Mouse (Mus musculus): ENCODE data around the gene Gm525. TPM values are rescaled to one million over a fixed set of nuclear protein-coding genes. Genes with fewer than 3 reads are reported as not detected.
A peak's percentile ranks its signal among the peaks of the same experiment; 100 is the strongest.

The Gm525 gene
- total and polyA plus RNA-seq, 3 experiments, result 0.34 TPM; not detected in 2

DNA sequence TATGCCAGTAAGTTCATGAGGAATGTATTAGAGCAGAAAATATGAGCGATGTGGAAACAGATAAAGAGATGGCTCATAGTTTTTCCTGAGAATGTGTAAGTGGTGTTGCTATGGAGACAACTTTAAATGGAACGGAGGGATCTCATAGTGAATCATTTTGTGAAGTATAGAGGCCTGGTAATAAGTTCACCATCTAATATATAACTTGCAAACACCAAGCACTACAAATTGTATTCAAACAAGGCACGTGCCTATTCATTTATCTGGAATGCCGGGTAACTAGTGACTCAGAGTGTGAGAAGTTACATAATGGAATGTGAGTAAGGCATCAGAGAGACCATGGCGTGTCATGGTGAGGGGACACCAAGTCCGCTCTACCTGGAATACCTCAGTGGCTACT is 35.1 kb upstream of the Gm525 start:
- Histone ChIP-seq H3K4me1 (ENCODE audit: control insufficient read depth in 1 of 2, insufficient read depth in 2 of 2) (0 out of 4 replicates have a peak, but pooled peaks cover 0 to 2% of the 10 kb centered on the region in 2 experiments), H3K4me3 (replicated peaks in 1 of 3; ENCODE audit: low read depth in 2 of 3, low read length in 2 of 3, poor library complexity in 1 of 3) (no peak overlapping the region), H3K27me3 (replicated peaks) (no peaks in the 10 kb centered on the region), H3K27ac (ENCODE audit: insufficient read depth, low read depth) (no peak overlapping the region), H3K4me2 (ENCODE audit: insufficient read depth, low read depth, poor library complexity, severe bottlenecking) (no peak overlapping the region), H3K9ac (ENCODE audit: insufficient read depth, low read depth) (no peak overlapping the region), H3K9me3 (replicated peaks; ENCODE audit: low read length) (no peaks in the 10 kb centered on the region), H3K36me3 (replicated peaks in 1 of 2; ENCODE audit: control insufficient read depth in 1 of 2, insufficient read depth in 1 of 2, low read length in 1 of 2) (peaks cover 26 to 70% of the 10 kb centered on the region in 2 experiments), H3K79me2 (replicated peaks; ENCODE audit: control insufficient read depth, extremely low read depth, insufficient read depth, poor library complexity, severe bottlenecking) (no peaks in the 10 kb centered on the region)
- TF ChIP-seq MXI1 (IDR thresholded peaks at IDR 0.05; ENCODE audit: low read depth, low read length) (no peak), USF1 (IDR thresholded peaks at IDR 0.05; ENCODE audit: low read depth, low read length) (no peak), EP300 (IDR thresholded peaks at IDR 0.05; ENCODE audit: low read length) (no peak), MAZ (IDR thresholded peaks at IDR 0.05; ENCODE audit: low read depth, low read length) (no peak), PAX5 (IDR thresholded peaks at IDR 0.05; ENCODE audit: low read length) (no peak), ZKSCAN1 (IDR thresholded peaks at IDR 0.05; ENCODE audit: borderline replicate concordance, low read depth, low read length) (no peak), POLR2AphosphoS2 (IDR thresholded peaks at IDR 0.05; ENCODE audit: low read depth, low read length) (no peak), RCOR1 (conservative IDR thresholded peaks at IDR 0.05; ENCODE audit: low read depth, low read length) (no peak), USF2 (conservative IDR thresholded peaks at IDR 0.05; ENCODE audit: low read depth, low read length) (no peak), MAX (IDR thresholded peaks at IDR 0.05; ENCODE audit: low read length) (no peak), ELF1 (IDR thresholded peaks at IDR 0.05; ENCODE audit: low read depth, low read length) (no peak), BHLHE40 (IDR thresholded peaks at IDR 0.05; ENCODE audit: low read depth, low read length) (no peak)
- in situ Hi-C loops (cut with MboI; ENCODE audit: low pct_ligation_motif_present, low pct_unique_long_range_greater_than_20kb, low sequenced_read_pairs) (loop anchor here (5.0 to 10.0 kb wide), 2 partner anchors 36 to 54 kb away; no protein-coding TSS in a partner anchor), dilution Hi-C loops (cut with MboI; ENCODE audit: extremely low pct_ligation_motif_present, extremely low pct_unique_long_range_greater_than_20kb, low sequenced_read_pairs) (no loop called here)
- DNase-seq (ENCODE audit: extremely low read depth), result no peak

DNA sequence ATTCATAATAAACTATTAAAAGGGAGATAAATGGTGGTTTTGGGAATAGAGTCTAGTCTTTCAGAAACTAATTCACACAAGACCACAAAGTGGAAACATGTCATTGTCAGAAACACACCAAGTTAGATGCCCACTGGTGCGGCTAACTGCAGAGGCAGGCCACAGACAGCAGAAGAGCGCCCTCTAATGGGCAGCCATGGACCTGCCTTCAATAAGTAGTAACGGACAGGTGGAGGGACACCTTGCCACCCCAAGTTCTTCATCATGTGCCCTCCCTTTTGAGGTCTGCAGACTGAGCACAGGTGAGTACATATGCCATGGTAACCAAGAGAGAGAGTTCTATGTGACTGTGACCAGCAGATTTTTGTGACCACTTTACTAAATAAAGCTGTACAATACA is 34.3 kb upstream of the Gm525 start:
- DNase-seq (ENCODE audit: extremely low read depth), result peak; percentile 74
- in situ Hi-C loops (cut with MboI; ENCODE audit: low pct_ligation_motif_present, low pct_unique_long_range_greater_than_20kb, low sequenced_read_pairs), result loop anchor here (5.0 to 10.0 kb wide), 2 partner anchors 37 to 55 kb away; no protein-coding TSS in a partner anchor
- Histone ChIP-seq H3K4me3 (replicated peaks in 1 of 3; ENCODE audit: low read depth in 2 of 3, low read length in 2 of 3, poor library complexity in 1 of 3) (no peak overlapping the region), H3K4me2 (ENCODE audit: insufficient read depth, low read depth, poor library complexity, severe bottlenecking) (no peak overlapping the region), H3K27ac (ENCODE audit: insufficient read depth, low read depth) (no peak overlapping the region), H3K9me3 (replicated peaks; ENCODE audit: low read length) (no peaks in the 10 kb centered on the region), H3K9ac (ENCODE audit: insufficient read depth, low read depth) (no peak overlapping the region), H3K79me2 (replicated peaks; ENCODE audit: control insufficient read depth, extremely low read depth, insufficient read depth, poor library complexity, severe bottlenecking) (no peaks in the 10 kb centered on the region), H3K36me3 (replicated peaks in 1 of 2; ENCODE audit: control insufficient read depth in 1 of 2, insufficient read depth in 1 of 2, low read length in 1 of 2) (peaks cover 27 to 77% of the 10 kb centered on the region in 2 experiments), H3K27me3 (replicated peaks) (no peaks in the 10 kb centered on the region), H3K4me1 (ENCODE audit: control insufficient read depth in 1 of 2, insufficient read depth in 2 of 2) (0 out of 4 replicates have a peak, but pooled peaks cover 0 to 2% of the 10 kb centered on the region in 2 experiments)
- dilution Hi-C loops (cut with MboI; ENCODE audit: extremely low pct_ligation_motif_present, extremely low pct_unique_long_range_greater_than_20kb, low sequenced_read_pairs), result no loop called here
- TF ChIP-seq USF1 (IDR thresholded peaks at IDR 0.05; ENCODE audit: low read depth, low read length) (no peak), SMC3 (IDR thresholded peaks at IDR 0.05; ENCODE audit: low read depth, low read length) (peak; percentile 91), MAZ (IDR thresholded peaks at IDR 0.05; ENCODE audit: low read depth, low read length) (0 out of 2 replicates have a peak, but pooled peaks have one; percentile 60), POLR2AphosphoS2 (IDR thresholded peaks at IDR 0.05; ENCODE audit: low read depth, low read length) (no peak), MXI1 (IDR thresholded peaks at IDR 0.05; ENCODE audit: low read depth, low read length) (no peak), ZMIZ1 (IDR thresholded peaks at IDR 0.05; ENCODE audit: low read depth, low read length) (no peak), MAX (IDR thresholded peaks at IDR 0.05; ENCODE audit: low read length) (no peak), PAX5 (IDR thresholded peaks at IDR 0.05; ENCODE audit: low read length) (no peak), ZNF384 (IDR thresholded peaks at IDR 0.05; ENCODE audit: low read depth, low read length) (no peak), ZKSCAN1 (IDR thresholded peaks at IDR 0.05; ENCODE audit: borderline replicate concordance, low read depth, low read length) (no peak), BHLHE40 (IDR thresholded peaks at IDR 0.05; ENCODE audit: low read depth, low read length) (no peak), JUND (conservative IDR thresholded peaks at IDR 0.05; ENCODE audit: low read depth, low read length) (no peak), ELF1 (IDR thresholded peaks at IDR 0.05; ENCODE audit: low read depth, low read length) (no peak), TBP (conservative IDR thresholded peaks at IDR 0.05; ENCODE audit: low read depth, low read length) (no peak), ZC3H11A (IDR thresholded peaks at IDR 0.05; ENCODE audit: low read depth, low read length) (0 out of 2 replicates have a peak, but pooled peaks have one; percentile 27), GABPA (IDR thresholded peaks at IDR 0.05; ENCODE audit: insufficient replicate concordance, low read depth, low read length) (no peak), RCOR1 (conservative IDR thresholded peaks at IDR 0.05; ENCODE audit: low read depth, low read length) (no peak), EP300 (IDR thresholded peaks at IDR 0.05; ENCODE audit: low read length) (no peak), IRF4 (IDR thresholded peaks at IDR 0.05; ENCODE audit: low read depth, low read length) (no peak; the same call in 1 of the 2 replicates), ETS1 (conservative IDR thresholded peaks at IDR 0.05; ENCODE audit: low read depth, low read length) (no peak), SIN3A (IDR thresholded peaks at IDR 0.05; ENCODE audit: low read length) (0 out of 2 replicates have a peak, but pooled peaks have one; percentile 36), HCFC1 (IDR thresholded peaks at IDR 0.05; ENCODE audit: low read depth, low read length) (no peak), CTCF (conservative IDR thresholded peaks at IDR 0.05 in 1 of 2, IDR thresholded peaks at IDR 0.05 in 1 of 2; ENCODE audit: low read depth in 2 of 2, low read length in 2 of 2) (peak; percentile 94 to 98), CHD1 (IDR thresholded peaks at IDR 0.05; ENCODE audit: low read depth, low read length) (no peak), MAFK (IDR thresholded peaks at IDR 0.05; ENCODE audit: insufficient replicate concordance, low read length) (no peak), JUN (IDR thresholded peaks at IDR 0.05; ENCODE audit: insufficient read depth, low read depth, low read length) (no peak), UBTF (IDR thresholded peaks at IDR 0.05; ENCODE audit: low read depth, low read length) (no peak), KAT2A (IDR thresholded peaks at IDR 0.05; ENCODE audit: insufficient replicate concordance, low read length) (no peak), MYC (IDR thresholded peaks at IDR 0.05; ENCODE audit: low read depth, low read length) (no peak), USF2 (conservative IDR thresholded peaks at IDR 0.05; ENCODE audit: low read depth, low read length) (no peak)

Measured in CH12.LX (cell line).